Mouse (Mus musculus) ES-Bruce4 (cell line): ENCODE measurements around the gene Rhbdd2. TPM values are rescaled to one million over a fixed set of nuclear protein-coding genes. Genes with fewer than 3 reads are reported as not detected.
"Not testable (repeated sequence)": the region's sequence is repeated elsewhere in the genome, so short reads cannot be mapped to it uniquely, and the experiment has no call there.

ENCODE experiments used
- H3K27ac ChIP-seq: 2 replicates; pipeline ENCODE4 v1.5.1; 2012; ENCODE audit warnings: low read length, inconsistent platforms; ENCODE audit not compliant: insufficient read depth
- H3K27me3 ChIP-seq: 2 replicates; pipeline ENCODE4 v1.6.1; 2012; ENCODE audit warnings: mild to moderate bottlenecking, low read length, inconsistent platforms; ENCODE audit not compliant: control insufficient read depth, poor library complexity, insufficient read depth, severe bottlenecking
- H3K36me3 ChIP-seq: 2 replicates; pipeline ENCODE4 v1.6.1; 2012; ENCODE audit warnings: inconsistent platforms, mild to moderate bottlenecking, low read length, moderate library complexity; ENCODE audit not compliant: control insufficient read depth, poor library complexity, insufficient read depth, severe bottlenecking
- H3K4me1 ChIP-seq: one replicate; pipeline ENCODE4 v1.8.1; 2011; ENCODE audit warnings: low read length; ENCODE audit not compliant: control insufficient read depth, insufficient read depth
- H3K4me3 ChIP-seq: 2 replicates; pipeline ENCODE4 v1.5.1; 2011; ENCODE audit warnings: low read depth, mild to moderate bottlenecking, low read length
- H3K9ac ChIP-seq: 2 replicates; pipeline ENCODE4 v1.6.1; 2012; ENCODE audit warnings: low read depth, mild to moderate bottlenecking, inconsistent platforms; ENCODE audit not compliant: poor library complexity, severe bottlenecking
- H3K9me3 ChIP-seq: replicated peaks from 2 replicates; pipeline ENCODE4 v1.6.1; 2012; ENCODE audit warnings: mild to moderate bottlenecking, low read length, inconsistent platforms; ENCODE audit not compliant: control insufficient read depth, poor library complexity, insufficient read depth, severe bottlenecking
- CTCF ChIP-seq: IDR thresholded peaks from one replicate; pipeline ENCODE4 v1.8.1; 2011; ENCODE audit warnings: low read depth, low read length
- EP300 ChIP-seq: IDR thresholded peaks from 2 replicates; pipeline ENCODE4 v1.6.1; 2011; ENCODE audit warnings: low read depth, low read length; ENCODE audit not compliant: insufficient read depth
- POLR2A ChIP-seq: IDR thresholded peaks from one replicate; pipeline ENCODE4 v1.8.1; 2011; ENCODE audit warnings: low read length; ENCODE audit not compliant: insufficient read depth
- polyA plus RNA-seq: library from polyadenylated mRNA; stranded (reverse); fragments of >200 nt; gene quantifications from 2 replicates; pipeline ENCODE4 v1.2.4, GENCODE M21; 2011; ENCODE audit warnings: low read depth; ENCODE audit not compliant: missing spikeins, insufficient read depth, insufficient read length

Rhbdd2 gene
- polyA plus RNA-seq, 1 experiment, result 30.6 TPM

- Histone ChIP-seq H3K4me3 (no peak overlapping the region), H3K27me3 (no peaks in the 10 kb centered on the region), H3K9me3 (0 out of 2 replicates have a peak, but pooled peaks cover 3% of the 10 kb centered on the region), H3K9ac (no peak overlapping the region), H3K27ac (no peak overlapping the region), H3K36me3 (no peaks in the 10 kb centered on the region), H3K4me1 (no peaks in the 10 kb centered on the region)
- TF ChIP-seq CTCF (no peak), EP300 (no peak), POLR2A (no peak)
These were observed 24.8 kb upstream of the Rhbdd2 start for GRCm38 (mm10) chr5:135607581-135607980.

GRCm38 (mm10) chr5:135609794-135610193 is 22.6 kb upstream of the Rhbdd2 start:
- H3K4me1 ChIP-seq, result no peaks in the 10 kb centered on the region
- H3K27ac ChIP-seq, result no peak overlapping the region
- H3K9ac ChIP-seq, result no peak overlapping the region
- 0 out of 2 replicates have a peak, but pooled peaks cover 3% of the 10 kb centered on the region for H3K9me3 ChIP-seq
- no peaks in the 10 kb centered on the region for H3K27me3 ChIP-seq
- H3K36me3 ChIP-seq, result no peaks in the 10 kb centered on the region
- no peak overlapping the region for H3K4me3 ChIP-seq
- TF ChIP-seq CTCF (no peak), EP300 (no peak), POLR2A (no peak)

- not testable (repeated sequence) for H3K36me3 ChIP-seq
These were observed 12.7 kb upstream of the Rhbdd2 start for GRCm38 (mm10) chr5:135619741-135620140.

DNA sequence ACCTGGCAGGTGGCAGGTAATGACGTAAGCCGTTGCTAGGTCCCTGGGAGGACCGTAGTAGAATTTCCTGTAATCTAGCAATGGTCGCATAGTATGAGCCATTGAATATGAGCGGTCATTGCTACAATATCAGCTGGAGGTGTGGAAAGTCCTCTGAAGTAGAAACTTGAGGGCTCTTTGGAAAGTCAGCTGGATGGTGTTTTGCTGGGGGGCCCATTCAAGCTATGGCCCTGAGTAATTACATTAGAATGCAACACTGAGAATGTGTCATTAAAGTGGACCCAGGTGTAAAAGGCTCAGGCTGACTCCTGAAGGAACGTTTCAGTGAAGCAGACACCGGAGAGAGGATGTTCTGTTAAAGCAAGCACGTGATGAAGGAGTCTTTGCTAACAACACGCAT is 11.9 kb upstream of the Rhbdd2 start:
- Histone ChIP-seq H3K4me1 (no peaks in the 10 kb centered on the region), H3K27ac (no peak overlapping the region), H3K36me3 (no peaks in the 10 kb centered on the region), H3K27me3 (no peaks in the 10 kb centered on the region), H3K9ac (no peak overlapping the region), H3K9me3 (no peaks in the 10 kb centered on the region), H3K4me3 (no peak overlapping the region)
- TF ChIP-seq CTCF, result no peak
- TF ChIP-seq EP300, result no peak
- no peak for TF ChIP-seq POLR2A

More at GRCm38 (mm10) chr5:135619741-135620140, 12.7 kb upstream of the Rhbdd2 start:
- H3K9me3 ChIP-seq, H3K27ac ChIP-seq, H3K27me3 ChIP-seq, H3K9ac ChIP-seq, H3K4me1 ChIP-seq, H3K4me3 ChIP-seq: not testable (repeated sequence)

- no peak overlapping the region for H3K9ac ChIP-seq
- TF ChIP-seq EP300 (no peak), POLR2A (no peak), CTCF (no peak)
- H3K4me3 ChIP-seq, result no peak overlapping the region
- H3K4me1 ChIP-seq, result no peaks in the 10 kb centered on the region
- H3K27me3 ChIP-seq, result no peaks in the 10 kb centered on the region
- H3K9me3 ChIP-seq, result no peaks in the 10 kb centered on the region
- H3K36me3 ChIP-seq, result no peaks in the 10 kb centered on the region
- H3K27ac ChIP-seq, result no peak overlapping the region
These were observed 10.7 kb upstream of the Rhbdd2 start for GRCm38 (mm10) chr5:135621725-135622124.

- H3K4me3 ChIP-seq, result no peak overlapping the region
- no peak for TF ChIP-seq POLR2A
- no peak for TF ChIP-seq EP300
- TF ChIP-seq CTCF, result no peak
- H3K36me3 ChIP-seq, result no peaks in the 10 kb centered on the region
- no peaks in the 10 kb centered on the region for H3K27me3 ChIP-seq
- H3K9ac ChIP-seq, result no peak overlapping the region
- no peaks in the 10 kb centered on the region for H3K9me3 ChIP-seq
- H3K4me1 ChIP-seq, result no peaks in the 10 kb centered on the region
- H3K27ac ChIP-seq, result no peak overlapping the region
These were observed 9.3 kb upstream of the Rhbdd2 start for GRCm38 (mm10) chr5:135623006-135623563.

DNA sequence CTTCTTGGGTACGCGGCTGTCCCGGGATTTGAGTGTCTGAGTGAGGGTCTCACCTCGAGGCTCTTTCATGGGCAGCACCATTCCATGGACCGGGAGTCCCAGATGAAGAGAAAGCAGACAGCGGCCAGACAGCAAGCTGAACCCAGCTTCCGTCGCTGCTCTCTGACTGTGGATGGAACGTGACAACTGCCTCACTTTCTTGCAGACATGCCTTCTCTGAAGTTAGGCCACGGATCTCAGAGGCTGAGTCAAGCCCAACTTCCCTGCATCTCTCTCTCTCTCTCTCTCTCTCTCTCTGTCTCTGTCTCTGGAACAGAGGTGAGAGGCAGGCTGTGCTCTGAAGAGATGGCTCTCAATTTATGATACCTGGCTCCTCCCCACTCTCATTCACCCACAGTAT is 3.5 kb upstream of the Rhbdd2 start:
- H3K9ac ChIP-seq, result no peak overlapping the region
- no peak for TF ChIP-seq POLR2A
- no peak for TF ChIP-seq CTCF
- no peaks in the 10 kb centered on the region for H3K9me3 ChIP-seq
- 0 out of 2 replicates have a peak overlapping the region, but pooled peaks have one; percentile 17 for H3K27ac ChIP-seq
- 0 out of 2 replicates have a peak overlapping the region, but pooled peaks have one; percentile 1 for H3K4me3 ChIP-seq
- no peaks in the 10 kb centered on the region for H3K36me3 ChIP-seq
- no peaks in the 10 kb centered on the region for H3K27me3 ChIP-seq
- H3K4me1 ChIP-seq, result no peaks in the 10 kb centered on the region
